Mouse (Mus musculus) layer of hippocampus, adult 9-11 months (tissue): ENCODE measurements at regions not wholly inside any gene's neighbourhood (a gene's known extent, or its start where the extent isn't known, plus 50 kb on each side); places are given as distances from the start of the nearest gene placed in this dataset.
A peak's percentile ranks its signal among the peaks of the same experiment; 100 is the strongest.

Experiments
- DNase-seq: peaks from one replicate; pipeline ENCODE4 v3.0.0; 2022

DNA sequence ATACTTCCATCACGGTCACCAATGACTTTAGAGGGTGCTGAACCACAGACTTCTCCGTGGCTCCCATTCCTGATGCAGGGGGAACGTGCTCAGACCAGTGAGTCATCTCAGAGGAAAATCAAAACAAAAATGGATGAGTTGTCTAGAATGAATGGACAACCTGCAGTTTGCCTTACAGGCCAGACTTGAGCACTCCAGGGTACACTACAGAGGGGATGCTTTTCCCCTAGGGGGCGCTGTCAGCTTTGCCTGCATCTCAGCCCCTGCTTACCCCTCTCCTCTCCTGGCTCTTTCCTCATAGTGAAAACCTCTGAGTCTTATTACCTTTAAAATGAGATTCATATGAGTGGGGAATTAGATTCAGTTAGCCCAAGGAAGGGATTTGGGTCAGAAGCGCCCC is 75.4 kb upstream of the Wscd1 start:
- DNase-seq = peak; percentile 80

DNA sequence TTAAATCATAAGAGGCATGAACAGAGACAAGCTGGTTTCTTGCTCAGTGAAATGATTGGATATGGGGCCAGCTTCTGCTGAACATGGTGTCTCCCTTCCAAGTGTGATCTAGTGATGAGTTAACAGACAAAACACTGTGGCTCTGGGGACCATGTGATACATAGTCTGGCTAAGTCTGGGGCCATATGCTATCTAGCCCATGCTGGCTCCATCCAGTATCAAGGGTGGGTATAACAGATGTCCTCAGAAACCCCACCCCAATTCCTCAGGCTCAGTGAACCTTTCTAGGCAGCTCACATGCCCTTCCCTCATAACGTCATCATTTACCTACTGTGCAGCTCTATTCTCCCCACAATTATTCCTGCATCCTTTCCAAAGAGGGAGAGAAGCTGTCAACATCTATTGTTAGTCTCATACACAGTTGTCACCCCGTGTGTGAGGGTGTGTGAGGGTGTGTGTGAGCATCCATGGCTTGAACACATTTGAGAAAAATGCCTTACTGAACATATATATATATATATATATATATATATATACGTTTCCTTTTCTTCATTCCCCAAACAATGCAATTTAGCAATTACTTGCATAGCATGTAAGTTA is 73.9 kb upstream of the Wscd1 start:
- no peak for DNase-seq

DNA sequence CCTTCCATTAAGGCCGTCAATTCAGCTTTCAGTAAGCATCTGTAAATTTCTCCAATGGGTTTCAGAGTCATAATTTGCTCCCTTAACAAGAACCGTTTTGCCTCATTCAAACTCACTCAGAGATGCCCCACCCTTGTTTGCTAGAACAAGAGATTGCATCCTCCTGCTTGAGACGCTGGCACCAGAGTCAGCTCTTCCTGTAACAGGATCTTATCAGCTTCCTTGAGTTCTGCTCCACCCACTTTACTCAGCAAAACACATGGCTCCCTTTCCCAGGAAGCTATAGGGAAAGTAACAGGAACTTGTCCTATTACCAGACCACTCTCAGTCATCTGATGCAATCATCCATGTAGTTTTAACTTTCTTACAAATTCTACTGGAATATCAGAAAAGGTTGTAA is 52.7 kb upstream of the Wscd1 start:
- DNase-seq = no peak

DNA sequence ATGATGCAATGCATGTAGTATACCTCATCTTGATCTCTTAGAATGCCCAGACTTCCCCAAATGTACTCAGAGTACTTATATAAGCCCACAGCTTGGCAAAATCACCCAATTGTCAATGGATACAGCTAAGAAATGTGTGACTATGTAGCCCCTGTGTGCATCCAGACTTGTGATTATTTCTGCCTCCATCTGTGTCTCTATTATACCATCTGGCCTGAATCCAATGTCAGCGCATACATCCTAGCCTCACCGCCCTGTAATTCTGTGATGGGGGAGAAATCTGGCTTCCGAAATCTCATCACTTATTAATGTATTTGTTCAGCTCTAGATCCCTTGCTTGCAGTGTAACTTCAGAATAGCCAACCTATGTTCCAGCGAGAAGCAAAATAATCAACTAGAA is 50.9 kb upstream of the Wscd1 start:
- DNase-seq = no peak
